Mouse (Mus musculus) forebrain, embryonic 11.5 days (tissue): ENCODE data around the gene Xylt1. TPM values are rescaled to one million over a fixed set of nuclear protein-coding genes. Genes with fewer than 3 reads are reported as not detected.

Experiments
- ATAC-seq: fragments of 200-750 bp; cut with Nextera tagmentation; replicated peaks from 2 replicates; pipeline ENCODE4 v1.8.0; 2017; ENCODE audit warnings: moderate TSS enrichment; ENCODE audit not compliant: low FRiP score
- DNase-seq: peaks from one replicate; pipeline ENCODE4 v3.0.0-alpha.2; 2017; ENCODE audit warnings: low spot score
- H3K27ac ChIP-seq: fragments of 300-500 bp; sonication (generic); 2 replicates; pipeline ENCODE4 v1.5.1; 2014; ENCODE audit warnings: low read depth, low read length
- H3K27me3 ChIP-seq: fragments of 300-500 bp; sonication (generic); 2 replicates; pipeline ENCODE4 v1.6.1; 2014; ENCODE audit warnings: mild to moderate bottlenecking, low read length, mixed read lengths; ENCODE audit not compliant: control insufficient read depth, insufficient read depth
- H3K36me3 ChIP-seq: fragments of 300-500 bp; sonication (generic); 2 replicates; pipeline ENCODE4 v1.6.1; 2014; ENCODE audit warnings: mild to moderate bottlenecking, low read length, moderate library complexity, mixed read lengths; ENCODE audit not compliant: control insufficient read depth, insufficient read depth
- H3K4me1 ChIP-seq: fragments of 300-500 bp; sonication (generic); replicated peaks from 2 replicates; pipeline ENCODE4 v1.6.1; 2014; ENCODE audit warnings: low read length, mixed read lengths; ENCODE audit not compliant: control insufficient read depth, insufficient read depth
- H3K4me2 ChIP-seq: fragments of 300-500 bp; sonication (generic); 2 replicates; pipeline ENCODE4 v1.6.1; 2014; ENCODE audit warnings: low read depth, mild to moderate bottlenecking, low read length, moderate library complexity, mixed read lengths; ENCODE audit not compliant: severe bottlenecking
- H3K4me3 ChIP-seq: fragments of 300-500 bp; sonication (generic); 2 replicates; pipeline ENCODE4 v1.5.1; 2014; ENCODE audit warnings: low read depth, low read length
- H3K9ac ChIP-seq: fragments of 300-500 bp; sonication (generic); 2 replicates; pipeline ENCODE4 v1.6.1; 2014; ENCODE audit warnings: low read length
- H3K9me3 ChIP-seq: fragments of 300-500 bp; sonication (generic); 2 replicates; pipeline ENCODE4 v1.6.1; 2016; ENCODE audit warnings: low read length, mixed read lengths; ENCODE audit not compliant: control insufficient read depth
- WGBS: fragments of 180-500 bp; shearing (Covaris S2); extraction: QIAGEN DNeasy Blood & Tissue Kit; methylation state at CpG from one replicate; pipeline ENCODE4 v1.1.7; 2014; 5-methylcytosine and 5-hydroxymethylcytosine counted together
- polyA plus RNA-seq: library from polyadenylated mRNA; unstranded; fragments of >200 nt; fragmentation: Nextera tagmentation; extraction: Ambion mirVana; gene quantifications from 2 replicates; pipeline ENCODE4 v1.2.1, GENCODE M21; 2014

Gene Xylt1
- polyA plus RNA-seq, result 4.6 TPM in 2 replicates

DNA sequence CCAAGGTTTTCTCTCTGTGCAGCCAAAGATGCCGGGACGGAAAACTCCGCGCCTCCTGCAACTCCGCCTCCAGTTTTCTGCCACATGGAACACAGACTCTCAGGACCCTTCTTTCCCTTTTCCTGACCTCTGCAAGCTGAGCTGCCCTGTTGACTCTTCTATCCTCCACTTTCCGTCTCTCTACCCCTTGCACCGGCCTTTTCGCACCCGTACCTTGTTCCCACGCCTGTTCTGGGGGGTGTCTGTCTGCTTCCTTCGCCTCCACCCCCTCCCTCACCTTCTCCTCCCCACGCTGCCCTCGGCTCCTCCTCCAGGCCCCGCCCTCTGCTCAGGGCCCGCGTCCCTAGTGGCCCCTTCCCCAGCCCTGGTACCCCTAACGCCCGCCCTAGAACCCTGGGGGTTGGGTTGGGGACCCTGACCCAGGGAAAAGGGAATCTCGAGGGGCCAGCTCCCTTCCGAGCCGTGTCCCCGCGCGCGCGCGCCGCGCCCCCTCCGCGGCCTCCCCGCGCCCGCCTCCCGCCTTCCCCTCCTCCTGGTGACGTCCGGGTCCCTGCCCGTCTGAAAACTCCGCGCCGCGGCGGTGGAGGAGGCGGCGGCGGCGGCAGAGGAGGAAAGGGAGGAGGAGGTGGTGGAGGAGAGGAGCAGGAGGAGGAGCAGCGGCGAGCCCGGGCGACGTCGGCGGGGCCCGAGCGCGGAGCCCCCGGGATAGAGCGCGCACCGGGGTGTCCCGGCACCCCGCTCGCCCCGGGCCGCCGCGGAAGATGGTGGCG lies at the start of gene Xylt1:
Gene Xylt1, plus strand, starts transcription at position 562 of the 770 bp plus-strand sequence.
- peak within 1 kb of the TSS; percentile 89 for H3K9ac ChIP-seq
- H3K9me3 ChIP-seq, result no peaks in the 10 kb centered on the region
- no peaks in the 10 kb centered on the region for H3K27me3 ChIP-seq
- peak; percentile 85 for ATAC-seq
- peak; percentile 87 for DNase-seq
- peak within 1 kb of the TSS; percentile 78 for H3K4me2 ChIP-seq
- under 1% methylated on average over 47 of the region's 69 CpGs for WGBS
- peak within 1 kb of the TSS; percentile 84 for H3K4me3 ChIP-seq
- no peaks in the 10 kb centered on the region for H3K36me3 ChIP-seq
- 0 out of 2 replicates have a peak, but pooled peaks cover 5% of the 10 kb centered on the region for H3K4me1 ChIP-seq
- peak within 1 kb of the TSS; percentile 72 for H3K27ac ChIP-seq

DNA sequence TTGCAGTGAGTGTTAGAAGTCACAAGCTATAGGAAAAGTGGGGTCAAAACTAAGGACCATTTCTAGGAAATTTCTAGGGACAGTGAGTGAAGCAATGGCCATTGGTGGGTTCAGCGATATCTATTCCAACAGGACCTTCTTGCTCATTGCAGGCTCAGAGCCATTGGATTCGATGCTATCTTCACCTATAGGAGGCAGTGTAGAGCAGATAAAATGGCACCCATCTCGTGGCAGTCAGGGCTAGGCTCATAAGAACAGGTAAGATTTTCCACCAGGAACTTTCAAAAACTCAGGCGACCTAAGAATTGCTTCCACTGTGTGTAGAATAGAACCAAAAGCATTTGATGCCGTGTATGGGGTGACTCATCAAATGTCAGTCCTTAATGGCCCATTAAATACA lies 46.8 kb upstream of the Xylt1 start:
- Histone ChIP-seq H3K4me2 (no peak overlapping the region), H3K27me3 (no peaks in the 10 kb centered on the region), H3K9me3 (no peaks in the 10 kb centered on the region), H3K36me3 (no peaks in the 10 kb centered on the region), H3K9ac (no peak overlapping the region), H3K4me1 (no peaks in the 10 kb centered on the region), H3K4me3 (no peak overlapping the region), H3K27ac (no peak overlapping the region)
- ATAC-seq (no peak), DNase-seq (no peak)
- 84% methylated on average over 5 of the region's 5 CpGs for WGBS

- WGBS, result 85% methylated on average over 2 of the region's 2 CpGs
- Histone ChIP-seq H3K36me3 (no peaks in the 10 kb centered on the region), H3K27me3 (no peaks in the 10 kb centered on the region), H3K4me3 (no peak overlapping the region), H3K4me2 (no peak overlapping the region), H3K9ac (no peak overlapping the region), H3K27ac (no peak overlapping the region), H3K9me3 (no peaks in the 10 kb centered on the region), H3K4me1 (no peaks in the 10 kb centered on the region)
- no peak for ATAC-seq
- DNase-seq, result no peak
These were observed 24.5 kb upstream of the Xylt1 start for GRCm38 (mm10) chr7:117356316-117356715.

- no peaks in the 10 kb centered on the region for H3K9me3 ChIP-seq
- H3K9ac ChIP-seq, result no peak overlapping the region
- no peaks in the 10 kb centered on the region for H3K36me3 ChIP-seq
- H3K27ac ChIP-seq, result no peak overlapping the region
- no peak overlapping the region for H3K4me3 ChIP-seq
- ATAC-seq (no peak), DNase-seq (no peak)
- no peaks in the 10 kb centered on the region for H3K4me1 ChIP-seq
- no peaks in the 10 kb centered on the region for H3K27me3 ChIP-seq
- WGBS, result 87% methylated on average over 6 of the region's 6 CpGs
- no peak overlapping the region for H3K4me2 ChIP-seq
These were observed 23.2 kb upstream of the Xylt1 start for GRCm38 (mm10) chr7:117357425-117358194.

DNA sequence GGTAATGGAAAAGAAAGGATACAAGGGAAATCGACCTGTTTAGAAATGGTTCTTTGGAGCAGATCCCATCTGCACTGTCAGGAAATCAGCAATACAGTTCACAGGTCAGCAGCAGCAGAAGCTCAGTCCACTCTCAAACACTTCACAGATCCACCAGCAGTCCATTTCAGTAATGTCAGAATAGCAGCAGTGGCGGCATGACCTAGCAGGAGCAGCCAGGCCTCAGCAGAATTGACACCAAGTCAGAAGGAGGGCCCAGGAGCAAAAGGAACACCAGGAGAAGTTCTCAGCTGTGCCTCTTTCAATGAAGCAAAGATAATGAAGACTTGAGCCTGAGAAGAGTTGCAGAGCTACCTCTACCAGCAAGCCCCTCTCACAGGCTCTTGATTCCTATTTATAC lies 19.5 kb upstream of the Xylt1 start:
- WGBS, result 88% methylated on average over 2 of the region's 2 CpGs
- Histone ChIP-seq H3K4me3 (no peak overlapping the region), H3K4me2 (no peak overlapping the region), H3K9me3 (no peaks in the 10 kb centered on the region), H3K9ac (no peak overlapping the region), H3K27ac (no peak overlapping the region), H3K36me3 (no peaks in the 10 kb centered on the region), H3K4me1 (no peaks in the 10 kb centered on the region), H3K27me3 (no peaks in the 10 kb centered on the region)
- ATAC-seq (no peak), DNase-seq (no peak)

DNA sequence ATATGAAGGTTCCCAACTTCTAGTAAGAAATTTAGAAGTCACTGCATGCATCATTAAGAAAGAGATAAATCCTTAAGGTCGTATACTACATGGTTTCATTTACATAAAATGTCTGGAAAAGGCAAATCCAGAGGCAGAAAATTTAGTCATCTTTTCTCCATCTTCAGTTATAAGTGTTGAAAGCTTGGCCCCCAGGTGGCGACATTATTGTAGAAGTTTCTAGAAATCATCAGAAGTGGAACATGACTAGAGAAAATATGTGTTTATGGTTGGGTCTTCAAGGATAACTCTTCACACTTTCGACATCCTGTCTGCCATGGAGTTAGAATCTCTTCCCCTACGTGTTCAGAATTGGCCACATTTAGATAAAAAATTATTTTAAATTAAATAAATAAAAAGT lies 18.3 kb upstream of the Xylt1 start:
- DNase-seq, result no peak
- 86% methylated on average over 4 of the region's 4 CpGs for WGBS

DNA sequence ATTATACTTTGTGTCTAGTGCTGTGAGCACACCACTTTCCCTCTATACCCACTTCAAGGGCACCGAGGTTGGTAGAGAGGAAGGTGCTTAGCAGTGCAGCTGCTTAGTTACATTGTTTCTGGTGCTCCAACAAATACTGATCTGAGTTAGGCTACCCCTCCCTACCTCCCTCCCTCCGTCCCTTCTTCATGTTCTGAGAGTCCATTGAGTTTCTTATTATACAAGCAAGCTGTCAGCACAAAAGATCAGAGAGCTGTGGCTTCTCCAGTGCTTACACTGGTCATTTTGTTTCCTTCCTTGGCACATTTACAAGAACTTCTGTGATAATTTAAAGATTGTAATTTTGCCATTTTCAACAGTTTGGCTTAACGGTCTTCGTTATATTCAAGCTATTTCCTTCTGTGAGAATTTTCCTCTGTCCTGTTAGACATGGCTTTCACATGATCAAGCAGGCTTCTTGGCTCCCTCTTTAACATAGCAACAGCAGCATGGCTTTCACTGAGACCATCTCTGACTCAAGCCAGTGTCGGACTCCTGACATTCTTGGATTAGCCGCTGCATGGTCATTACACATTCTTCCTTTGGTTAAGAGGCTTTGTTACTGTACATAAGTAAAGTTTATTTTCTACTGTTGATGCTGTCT lies 12.0 kb upstream of the Xylt1 start:
- Histone ChIP-seq H3K4me3 (no peak overlapping the region), H3K36me3 (no peaks in the 10 kb centered on the region), H3K27me3 (no peaks in the 10 kb centered on the region), H3K4me2 (no peak overlapping the region), H3K9ac (no peak overlapping the region), H3K27ac (no peak overlapping the region), H3K9me3 (no peaks in the 10 kb centered on the region), H3K4me1 (peaks cover 4% of the 10 kb centered on the region; the same call in 1 of the 2 replicates)
- DNase-seq, result no peak
- 59% methylated on average over 6 of the region's 6 CpGs for WGBS
- ATAC-seq, result no peak

More for the DNA sequence above, 18.3 kb upstream of the Xylt1 start:
- no peak overlapping the region for H3K27ac ChIP-seq
- H3K9me3 ChIP-seq, result no peaks in the 10 kb centered on the region
- H3K4me1 ChIP-seq, result no peaks in the 10 kb centered on the region
- no peak for ATAC-seq
- no peaks in the 10 kb centered on the region for H3K36me3 ChIP-seq
- no peak overlapping the region for H3K4me2 ChIP-seq
- H3K4me3 ChIP-seq, result no peak overlapping the region
- H3K9ac ChIP-seq, result no peak overlapping the region
- H3K27me3 ChIP-seq, result no peaks in the 10 kb centered on the region

DNA sequence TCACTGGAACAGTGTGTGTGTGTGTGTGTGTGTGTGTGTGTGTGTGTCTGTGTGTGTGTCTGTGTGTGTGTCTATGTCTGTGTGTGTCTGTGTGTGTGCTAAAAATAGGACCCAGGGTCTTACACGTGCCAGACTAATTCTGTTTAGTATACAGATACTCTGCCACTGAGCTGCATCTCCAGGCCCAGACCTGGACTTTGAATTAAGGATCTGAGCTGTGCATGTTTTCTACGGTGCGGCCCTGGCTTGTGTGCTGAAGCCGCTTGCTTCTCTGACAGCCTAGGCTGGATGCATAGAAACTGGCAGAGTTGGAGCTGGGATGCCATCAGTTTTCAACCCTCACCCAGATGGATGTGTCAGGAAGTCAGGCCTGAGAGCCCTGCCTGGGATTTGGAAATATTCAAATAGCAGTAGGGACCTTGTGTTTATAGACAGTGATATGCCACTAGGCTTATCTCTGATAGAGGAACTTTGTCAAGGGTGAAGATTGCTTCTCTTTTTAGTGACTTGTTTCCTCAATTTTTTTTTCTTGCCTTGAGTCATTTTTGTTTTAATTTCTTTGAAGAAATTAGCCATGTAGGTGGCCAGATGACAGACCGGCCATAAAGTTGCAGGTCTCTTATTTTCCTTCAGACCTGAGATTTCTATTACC lies 11.4 kb upstream of the Xylt1 start:
- no peak overlapping the region for H3K27ac ChIP-seq
- H3K4me3 ChIP-seq, result no peak overlapping the region
- WGBS, result 90% methylated on average over 5 of the region's 5 CpGs
- no peak overlapping the region for H3K4me2 ChIP-seq
- DNase-seq (no peak), ATAC-seq (no peak)
- no peaks in the 10 kb centered on the region for H3K9me3 ChIP-seq
- peaks cover 4% of the 10 kb centered on the region; the same call in 1 of the 2 replicates for H3K4me1 ChIP-seq
- H3K9ac ChIP-seq, result no peak overlapping the region
- no peaks in the 10 kb centered on the region for H3K27me3 ChIP-seq
- H3K36me3 ChIP-seq, result no peaks in the 10 kb centered on the region
